Mouse (Mus musculus): Measurements from ENCODE around the gene Tulp4.

DNA sequence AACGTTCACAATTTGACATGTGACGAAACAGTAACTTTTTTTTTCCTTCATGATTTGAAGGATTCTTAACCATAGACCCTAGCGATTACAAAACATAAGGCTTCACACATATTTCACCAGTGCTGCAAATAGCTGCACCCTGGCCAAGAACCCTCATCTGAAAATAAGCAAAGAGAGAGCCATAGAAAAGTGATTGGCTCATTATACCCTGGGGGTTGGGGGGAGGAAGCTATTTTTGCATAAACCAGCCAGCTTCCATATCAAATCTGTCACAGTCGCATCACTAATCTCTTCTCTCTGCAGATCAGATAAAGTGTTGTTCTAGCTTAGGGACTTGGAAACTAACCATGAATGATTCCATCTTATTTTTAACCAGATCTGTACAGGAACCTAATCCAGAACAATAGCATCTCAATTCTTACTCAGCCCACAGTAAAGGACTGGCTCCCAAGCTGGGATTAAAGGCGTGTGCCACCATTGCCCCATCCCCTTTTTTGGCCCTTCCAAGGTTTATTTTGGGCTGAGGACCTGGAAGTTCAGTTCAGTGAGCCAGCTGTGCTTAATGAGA, 22.8 kb upstream of the Tulp4 start:
- no peak for TF ChIP-seq CTCF (IDR thresholded peaks at IDR 0.05; ENCODE audit: insufficient read depth, low read depth, low read length)
- TF ChIP-seq POLR2A (IDR thresholded peaks at IDR 0.05; ENCODE audit: insufficient read depth, low read depth, low read length) = no peak
